9 mouse cellular contexts compared by ENCODE assay signal in genomic region chr12:32015268-32015769, GRCm38 (mm10). TPM values are rescaled to one million over a fixed set of nuclear protein-coding genes. Genes with fewer than 3 reads are reported as not detected.
DNase-seq lines count a peak whose midpoint lies in the region; ATAC-seq lines count a peak whose summit lies in the region.
"Had no signal": no experiment of that assay in that cellular context is flagged by ENCODE, and none has a peak within 500 bp of the region (broad histone marks: within the 10 kb centered on the region; RNA-seq: fewer than 3 reads in every experiment).

No protein-coding gene starts in this region.

- H3K4me2 ChIP-seq in embryonic facial prominence, embryonic 14.5 days (ENCODE audit: low read depth, low read length), result no peak overlapping the region

- DNase-seq in adrenal gland, postnatal 14 days, result peak; percentile 21
- no peak for DNase-seq in adrenal gland, postnatal 4 days (ENCODE audit: low spot score in 2 of 2)
- DNase-seq in 3134 (ENCODE audit: extremely low read depth, insufficient read length, low spot score), result peak; percentile 61
- peak; percentile 82 for DNase-seq in embryonic facial prominence, embryonic 14.5 days (ENCODE audit: low spot score)
- no peak for DNase-seq in c-Kit-positive CD71-positive TER-119-positive erythroid progenitor cells, embryonic 14.5 days (ENCODE audit: low spot score)
- no peak for DNase-seq in layer of hippocampus, adult 8-10 months (ENCODE audit: low spot score in 2 of 2)
- DNase-seq: kidney, postnatal 10 days had no signal

- peak; percentile 85 for ATAC-seq in embryonic facial prominence, embryonic 14.5 days (ENCODE audit: low read depth)
- ATAC-seq in megakaryocyte progenitor cell, adult 5-6 weeks (replicated peaks; ENCODE audit: poor library complexity), result peak; percentile 44
- ATAC-seq in erythroblast, adult 5-6 weeks (replicated peaks; ENCODE audit: low FRiP score, poor library complexity, severe bottlenecking), result no peak

- H3K27me3 ChIP-seq in embryonic facial prominence, embryonic 14.5 days (replicated peaks; ENCODE audit: control insufficient read depth, insufficient read depth, low read length), result no peaks in the 10 kb centered on the region

- H3K36me3 ChIP-seq in embryonic facial prominence, embryonic 14.5 days (ENCODE audit: control insufficient read depth, insufficient read depth, low read length), result no peaks in the 10 kb centered on the region

- H3K4me3 ChIP-seq in embryonic facial prominence, embryonic 14.5 days (ENCODE audit: low read depth, low read length), result no peak overlapping the region

- H3K9me3 ChIP-seq in embryonic facial prominence, embryonic 14.5 days (ENCODE audit: control insufficient read depth, low read length), result peaks cover 4% of the 10 kb centered on the region; the same call in 1 of the 2 replicates

- WGBS in embryonic facial prominence, embryonic 14.5 days, result 26% methylated on average over 6 of the region's 6 CpGs

- peaks cover 9% of the 10 kb centered on the region; the same call in 1 of the 2 replicates for H3K4me1 ChIP-seq in embryonic facial prominence, embryonic 14.5 days (ENCODE audit: control insufficient read depth, insufficient read depth, low read length)

- H3K9ac ChIP-seq in embryonic facial prominence, embryonic 14.5 days (ENCODE audit: low read depth, low read length), result no peak overlapping the region

- no peak overlapping the region for H3K27ac ChIP-seq in embryonic facial prominence, embryonic 14.5 days (replicated peaks; ENCODE audit: low read depth, low read length)

RNA-seq across cellular contexts. Expression of gene Prkar2b, which starts 45.8 kb away (rescaled TPM):
- 530 and 583 TPM in 2 replicates for total RNA-seq in adrenal gland, postnatal 14 days (2021)
- total RNA-seq in adrenal gland, postnatal 4 days (2021), result 100 to 1,000 TPM; 187 to 200 TPM
- 35.8 and 41.0 TPM in 2 replicates for polyA plus RNA-seq in embryonic facial prominence, embryonic 14.5 days (2014; fragmentation: Nextera tagmentation; extraction: Ambion mirVana)
- 94.3 and 99.4 TPM in 2 replicates for total RNA-seq in megakaryocyte progenitor cell, adult 5-6 weeks (2015)
- total RNA-seq in megakaryocyte progenitor cell, adult 5-6 weeks (2017), result 77.3 and 87.7 TPM in 2 replicates
- 10 to 100 TPM; 29.5 to 35.0 (median 31.3) TPM for total RNA-seq in layer of hippocampus, adult 8-10 months (2022)
- 115 and 138 TPM in 2 replicates for total RNA-seq in erythroblast, adult 5-6 weeks (2015; ENCODE audit: low replicate concordance)
- total RNA-seq in erythroblast, adult 5-6 weeks (2017; ENCODE audit: low replicate concordance), result 122 and 195 TPM in 2 replicates

Comparison
In these comparisons a context has a peak if more than half of its experiments do, and no peak if none do; other contexts are left out.
1. DNase-seq: peak in adrenal gland, postnatal 14 days (single experiment), 3134 (single experiment) and embryonic facial prominence, embryonic 14.5 days (single experiment); none in adrenal gland, postnatal 4 days (0 of 2), c-Kit-positive CD71-positive TER-119-positive erythroid progenitor cells, embryonic 14.5 days (single experiment) and layer of hippocampus, adult 8-10 months (0 of 2).